Mouse (Mus musculus) testis, adult 2 months (tissue): ENCODE results near the gene Ifrd1. TPM values are rescaled to one million over a fixed set of nuclear protein-coding genes. Genes with fewer than 3 reads are reported as not detected.
"Not testable (repeated sequence)": the region's sequence is repeated elsewhere in the genome, so short reads cannot be mapped to it uniquely, and the experiment has no call there.

Experiments used
- H3K27ac ChIP-seq: fragments of 200-500 bp; 2 replicates; pipeline ENCODE4 v1.5.1; 2012; ENCODE audit warnings: low read depth, low read length; ENCODE audit not compliant: control insufficient read depth, insufficient read depth
- H3K27me3 ChIP-seq: fragments of 200-500 bp; 2 replicates; pipeline ENCODE4 v1.6.1; 2012; ENCODE audit warnings: mild to moderate bottlenecking, low read length, moderate library complexity; ENCODE audit not compliant: control insufficient read depth, insufficient read depth
- H3K36me3 ChIP-seq: fragments of 200-500 bp; 2 replicates; pipeline ENCODE4 v1.6.1; 2012; ENCODE audit warnings: mild to moderate bottlenecking, low read length; ENCODE audit not compliant: control insufficient read depth, insufficient read depth
- H3K4me1 ChIP-seq: fragments of 200-500 bp; 2 replicates; pipeline ENCODE4 v1.6.1; 2012; ENCODE audit warnings: low read length; ENCODE audit not compliant: control insufficient read depth, insufficient read depth
- H3K4me3 ChIP-seq: fragments of 200-500 bp; 2 replicates; pipeline ENCODE4 v1.5.1; 2012; ENCODE audit warnings: low read depth, mild to moderate bottlenecking, low read length, moderate library complexity, mixed read lengths; ENCODE audit not compliant: control insufficient read depth
- CTCF ChIP-seq: fragments of 200-500 bp; IDR thresholded peaks from 2 replicates; pipeline ENCODE4 v1.5.1; 2012; ENCODE audit warnings: low read depth, mild to moderate bottlenecking, inconsistent platforms, low read length, moderate library complexity; ENCODE audit not compliant: control insufficient read depth, insufficient read depth, insufficient replicate concordance
- POLR2A ChIP-seq: fragments of 200-500 bp; IDR thresholded peaks from 2 replicates; pipeline ENCODE4 v1.6.1; 2012; ENCODE audit warnings: low read depth, mild to moderate bottlenecking, inconsistent platforms, low read length, moderate library complexity; ENCODE audit not compliant: control insufficient read depth
- polyA plus RNA-seq: library from polyadenylated mRNA; depleted of rRNA; stranded (reverse); fragments of >200 nt; gene quantifications from 2 replicates; pipeline ENCODE4 v1.2.3, GENCODE M21; 2012

Ifrd1 gene
- polyA plus RNA-seq, 1 experiment, result 11.3 TPM

GRCm38 (mm10) chr12:40199302-40199701 lies 49.0 kb downstream of the Ifrd1 start, which contains the start of gene Lsmem1:
TSS of gene Lsmem1 (minus strand) at chr12:40199490.
- no peak within 1 kb of the TSS for H3K27ac ChIP-seq
- no peaks in the 10 kb centered on the region for H3K4me1 ChIP-seq
- no peaks in the 10 kb centered on the region for H3K27me3 ChIP-seq
- TF ChIP-seq CTCF, result no peak
- TF ChIP-seq POLR2A, result no peak
- H3K4me3 ChIP-seq, result no peak within 1 kb of the TSS
- H3K36me3 ChIP-seq, result no peaks in the 10 kb centered on the region

- TF ChIP-seq POLR2A (no peak), CTCF (no peak)
- no peak overlapping the region for H3K4me3 ChIP-seq
- H3K27ac ChIP-seq, result no peak overlapping the region
- H3K4me1 ChIP-seq, result no peaks in the 10 kb centered on the region
- no peaks in the 10 kb centered on the region for H3K36me3 ChIP-seq
- H3K27me3 ChIP-seq, result no peaks in the 10 kb centered on the region
These were observed 49.9 kb downstream of the Ifrd1 start for GRCm38 (mm10) chr12:40198427-40198826.

- no peak overlapping the region for H3K4me3 ChIP-seq
- no peak for TF ChIP-seq POLR2A
- no peak for TF ChIP-seq CTCF
- no peaks in the 10 kb centered on the region for H3K27me3 ChIP-seq
- H3K36me3 ChIP-seq, result no peaks in the 10 kb centered on the region
- no peaks in the 10 kb centered on the region for H3K4me1 ChIP-seq
- H3K27ac ChIP-seq, result no peak overlapping the region
These were observed 50.3 kb downstream of the Ifrd1 start for GRCm38 (mm10) chr12:40198019-40198418.

- no peaks in the 10 kb centered on the region for H3K4me1 ChIP-seq
- H3K36me3 ChIP-seq, result no peaks in the 10 kb centered on the region
These were observed 50.8 kb downstream of the Ifrd1 start for GRCm38 (mm10) chr12:40197511-40197910.

GRCm38 (mm10) chr12:40185474-40185873 lies 62.8 kb downstream of the Ifrd1 start:
- H3K27ac ChIP-seq, result no peak overlapping the region
- TF ChIP-seq CTCF, result no peak
- no peak for TF ChIP-seq POLR2A
- no peaks in the 10 kb centered on the region for H3K27me3 ChIP-seq
- H3K36me3 ChIP-seq, result no peaks in the 10 kb centered on the region
- H3K4me1 ChIP-seq, result no peaks in the 10 kb centered on the region
- H3K4me3 ChIP-seq, result no peak overlapping the region

More at GRCm38 (mm10) chr12:40197511-40197910, 50.8 kb downstream of the Ifrd1 start:
- H3K27ac ChIP-seq, result no peak overlapping the region
- no peak overlapping the region for H3K4me3 ChIP-seq
- no peak for TF ChIP-seq POLR2A
- TF ChIP-seq CTCF, result no peak
- no peaks in the 10 kb centered on the region for H3K27me3 ChIP-seq

GRCm38 (mm10) chr12:40177089-40177488 lies 71.2 kb downstream of the Ifrd1 start:
- TF ChIP-seq CTCF, result 0 out of 2 replicates have a peak, but pooled peaks have one; percentile 6
- no peak for TF ChIP-seq POLR2A
- no peaks in the 10 kb centered on the region for H3K27me3 ChIP-seq
- no peaks in the 10 kb centered on the region; the same call in 1 of the 2 replicates for H3K4me1 ChIP-seq
- H3K27ac ChIP-seq, result no peak overlapping the region
- H3K4me3 ChIP-seq, result no peak overlapping the region
- no peaks in the 10 kb centered on the region for H3K36me3 ChIP-seq

GRCm38 (mm10) chr12:40176158-40176557 lies 72.1 kb downstream of the Ifrd1 start:
- H3K27me3 ChIP-seq, result no peaks in the 10 kb centered on the region
- H3K36me3 ChIP-seq, result no peaks in the 10 kb centered on the region
- H3K27ac ChIP-seq, result no peak overlapping the region
- no peak overlapping the region for H3K4me3 ChIP-seq
- no peaks in the 10 kb centered on the region; the same call in 1 of the 2 replicates for H3K4me1 ChIP-seq
- no peak for TF ChIP-seq POLR2A

GRCm38 (mm10) chr12:40175171-40175570 lies 73.1 kb downstream of the Ifrd1 start:
- H3K4me1 ChIP-seq, H3K27ac ChIP-seq, H3K27me3 ChIP-seq, H3K4me3 ChIP-seq, H3K36me3 ChIP-seq: not testable (repeated sequence)
